Mouse (Mus musculus) kidney, postnatal 0 days (tissue): ENCODE results near the gene Blnk. TPM values are rescaled to one million over a fixed set of nuclear protein-coding genes. Genes with fewer than 3 reads are reported as not detected.

ENCODE experiments used
- ATAC-seq: fragments of 200-750 bp; cut with Nextera tagmentation; replicated peaks from 2 replicates; pipeline ENCODE4 v1.8.0; 2017; ENCODE audit warnings: low read depth, moderate number of reproducible peaks, moderate TSS enrichment, moderate library complexity; ENCODE audit not compliant: low FRiP score
- DNase-seq: peaks from one replicate; pipeline ENCODE4 v3.0.0-alpha.2; 2016; ENCODE audit warnings: low spot score
- H3K27ac ChIP-seq: fragments of 300-500 bp; sonication (generic); 2 replicates; pipeline ENCODE4 v1.5.1; 2014; ENCODE audit warnings: mild to moderate bottlenecking
- H3K27me3 ChIP-seq: fragments of 300-500 bp; sonication (generic); 2 replicates; pipeline ENCODE4 v1.6.1; 2014; ENCODE audit warnings: low read length, mixed read lengths; ENCODE audit not compliant: insufficient read depth
- H3K36me3 ChIP-seq: fragments of 300-500 bp; sonication (generic); 2 replicates; pipeline ENCODE4 v1.6.1; 2014; ENCODE audit warnings: low read length, mixed read lengths; ENCODE audit not compliant: insufficient read depth
- H3K4me1 ChIP-seq: fragments of 300-500 bp; sonication (generic); replicated peaks from 2 replicates; pipeline ENCODE4 v1.6.1; 2014; ENCODE audit warnings: antibody characterized with exemption, low read length, mixed read lengths; ENCODE audit not compliant: insufficient read depth
- H3K4me2 ChIP-seq: fragments of 300-500 bp; sonication (generic); 2 replicates; pipeline ENCODE4 v1.6.1; 2014; ENCODE audit warnings: mild to moderate bottlenecking, low read length, moderate library complexity, mixed read lengths
- H3K4me3 ChIP-seq: fragments of 300-500 bp; sonication (generic); replicated peaks from 2 replicates; pipeline ENCODE4 v1.5.1; 2014; ENCODE audit warnings: low read depth, low read length
- H3K9ac ChIP-seq: fragments of 300-500 bp; sonication (generic); 2 replicates; pipeline ENCODE4 v1.6.1; 2014; ENCODE audit warnings: low read depth, low read length
- H3K9me3 ChIP-seq: fragments of 300-500 bp; sonication (generic); replicated peaks from 2 replicates; pipeline ENCODE4 v1.6.1; 2016; ENCODE audit warnings: low read length, inconsistent platforms, mixed read lengths
- CTCF ChIP-seq: IDR thresholded peaks from 2 replicates; pipeline ENCODE4 v1.5.1; 2016; ENCODE audit warnings: antibody characterized with exemption, low read depth, mild to moderate bottlenecking, moderate library complexity
- WGBS: fragments of 180-500 bp; shearing (Covaris S2); extraction: QIAGEN DNeasy Blood & Tissue Kit; methylation state at CpG from one replicate; pipeline ENCODE4 v1.1.7; 2014; 5-methylcytosine and 5-hydroxymethylcytosine counted together
- polyA plus RNA-seq: library from polyadenylated mRNA; unstranded; fragments of >200 nt; fragmentation: Nextera tagmentation; extraction: Ambion mirVana; gene quantifications from 2 replicates; pipeline ENCODE4 v1.2.1, GENCODE M21; 2015

Gene Blnk
- polyA plus RNA-seq, 1 experiment from 2014 or later = 29.9 TPM

DNA sequence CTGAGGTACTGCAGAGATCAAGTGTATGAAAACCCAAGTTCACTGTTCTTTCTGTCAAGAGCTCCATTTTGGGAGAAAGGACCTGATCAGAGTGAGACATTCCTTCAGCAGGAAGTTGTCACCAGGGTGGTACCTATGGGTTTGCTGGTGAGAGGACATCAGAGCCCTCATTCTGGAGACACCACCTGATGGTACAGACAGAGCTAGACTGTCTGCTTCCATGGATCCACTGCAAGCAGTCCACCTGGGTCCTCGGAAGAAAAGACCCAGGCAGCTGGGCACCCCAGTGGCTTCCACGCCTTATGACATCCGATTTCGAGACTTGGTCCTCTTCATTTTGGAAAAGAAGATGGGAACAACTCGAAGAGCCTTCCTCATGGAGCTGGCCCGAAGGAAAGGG, 34.9 kb upstream of the Blnk start, which contains the start of gene Dntt:
Gene Dntt (plus strand): TSS at position 57 of the 400 bp plus-strand sequence.
- Histone ChIP-seq H3K4me2 (no peak within 1 kb of the TSS), H3K9me3 (no peaks in the 10 kb centered on the region), H3K36me3 (no peaks in the 10 kb centered on the region), H3K4me1 (no peaks in the 10 kb centered on the region), H3K27me3 (no peaks in the 10 kb centered on the region), H3K4me3 (no peak within 1 kb of the TSS), H3K9ac (no peak within 1 kb of the TSS), H3K27ac (no peak within 1 kb of the TSS)
- ATAC-seq (no peak), DNase-seq (no peak)
- no peak for TF ChIP-seq CTCF
- WGBS = 88% methylated on average over 6 of the region's 6 CpGs

DNA sequence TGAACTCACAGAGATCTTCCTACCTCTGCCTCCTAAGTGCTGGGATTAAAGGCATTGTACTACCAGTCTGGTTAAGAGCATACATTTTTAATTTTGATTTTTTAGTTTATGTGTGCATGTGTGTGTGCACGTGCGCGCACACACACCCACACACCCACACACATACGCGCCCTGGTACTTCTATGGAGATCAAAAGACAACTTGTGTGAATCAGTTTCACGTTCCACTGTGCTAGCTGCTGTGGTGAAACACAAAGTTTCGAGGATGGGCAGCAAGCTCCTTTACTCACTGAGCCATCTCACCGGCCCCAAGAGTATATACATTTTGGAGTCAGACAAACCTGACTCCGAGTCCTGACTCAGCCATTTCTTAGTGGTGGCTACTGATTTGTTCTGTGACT, 33.3 kb upstream of the Blnk start:
- Histone ChIP-seq H3K4me2 (no peak overlapping the region), H3K4me3 (no peak overlapping the region), H3K27ac (no peak overlapping the region), H3K36me3 (no peaks in the 10 kb centered on the region), H3K9me3 (no peaks in the 10 kb centered on the region), H3K27me3 (no peaks in the 10 kb centered on the region), H3K9ac (no peak overlapping the region), H3K4me1 (no peaks in the 10 kb centered on the region)
- no peak for ATAC-seq
- no peak for DNase-seq
- 93% methylated on average over 9 of the region's 9 CpGs for WGBS
- no peak for TF ChIP-seq CTCF

DNA sequence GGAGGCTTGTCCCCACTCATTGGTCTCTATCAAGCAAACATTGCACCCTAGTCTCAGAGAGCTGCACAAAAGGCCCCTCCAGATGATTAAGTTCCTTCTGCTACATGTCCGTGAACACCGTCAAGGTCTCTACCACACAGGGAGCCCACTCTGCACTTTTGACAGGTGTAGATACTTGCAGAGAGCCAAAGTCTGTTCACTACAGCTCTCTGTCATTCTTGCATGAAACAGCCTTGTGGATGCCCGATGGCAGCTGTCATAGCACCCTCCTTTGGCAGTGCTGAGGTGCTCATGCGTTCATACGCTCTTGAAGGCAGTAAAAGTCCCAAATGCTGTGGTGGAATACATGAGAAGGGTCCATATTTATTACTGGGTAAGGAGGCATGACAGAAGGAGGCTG, 32.7 kb upstream of the Blnk start:
- ATAC-seq (no peak), DNase-seq (no peak)
- Histone ChIP-seq H3K36me3 (no peaks in the 10 kb centered on the region), H3K27me3 (no peaks in the 10 kb centered on the region), H3K4me2 (no peak overlapping the region), H3K4me3 (no peak overlapping the region), H3K27ac (no peak overlapping the region), H3K9ac (no peak overlapping the region), H3K9me3 (no peaks in the 10 kb centered on the region), H3K4me1 (no peaks in the 10 kb centered on the region)
- 89% methylated on average over 5 of the region's 5 CpGs for WGBS
- TF ChIP-seq CTCF = no peak

DNA sequence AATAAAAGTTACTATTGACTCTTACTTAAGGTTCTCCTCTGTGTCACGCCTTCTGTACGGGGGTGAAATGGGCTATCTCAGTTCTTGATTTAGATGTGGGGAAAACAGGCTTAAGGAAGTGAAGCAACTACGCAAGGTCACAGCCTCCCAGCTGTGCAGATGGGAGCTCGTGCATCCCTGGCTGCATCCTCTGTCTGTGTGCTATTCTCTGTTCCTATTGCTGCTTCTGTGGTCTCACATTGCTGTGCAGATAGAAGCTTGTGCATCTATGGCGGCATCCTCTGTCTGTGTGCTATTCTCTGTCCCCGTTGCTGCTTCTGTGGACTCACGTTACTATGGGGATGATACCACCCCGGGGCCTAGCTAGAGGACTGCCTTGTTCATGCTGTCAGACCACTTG, 32.2 kb upstream of the Blnk start:
- no peak overlapping the region for H3K4me2 ChIP-seq
- DNase-seq (no peak), ATAC-seq (no peak)
- TF ChIP-seq CTCF = no peak
- 87% methylated on average over 8 of the region's 8 CpGs for WGBS
- no peaks in the 10 kb centered on the region for H3K27me3 ChIP-seq
- H3K9ac ChIP-seq = no peak overlapping the region
- H3K4me1 ChIP-seq = no peaks in the 10 kb centered on the region
- no peaks in the 10 kb centered on the region for H3K36me3 ChIP-seq
- no peak overlapping the region for H3K27ac ChIP-seq
- H3K9me3 ChIP-seq = no peaks in the 10 kb centered on the region
- no peak overlapping the region for H3K4me3 ChIP-seq

DNA sequence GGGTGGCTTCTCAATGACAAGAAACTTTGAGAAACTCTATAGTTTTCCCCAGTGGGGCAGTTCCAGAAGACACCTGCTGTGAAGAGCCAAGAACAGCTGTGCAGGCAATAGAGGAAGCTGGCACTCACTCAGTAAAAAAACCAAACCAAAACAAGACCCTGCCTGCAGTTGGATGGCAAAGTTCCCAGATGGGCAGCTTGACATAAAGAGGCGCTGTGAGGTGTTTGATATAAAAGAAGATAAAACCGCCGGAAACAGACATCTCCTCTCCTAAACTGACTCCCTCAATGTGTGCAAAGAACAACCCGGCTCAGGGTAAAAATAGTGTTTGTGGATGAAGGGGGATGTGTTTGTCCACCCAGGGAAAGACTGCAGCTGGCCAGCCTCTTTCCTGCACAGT, 27.9 kb upstream of the Blnk start:
- H3K27ac ChIP-seq = no peak overlapping the region
- no peak for ATAC-seq
- 72% methylated on average over 4 of the region's 4 CpGs for WGBS
- no peak overlapping the region for H3K4me2 ChIP-seq
- no peak for DNase-seq
- H3K4me3 ChIP-seq = no peak overlapping the region
- no peaks in the 10 kb centered on the region for H3K36me3 ChIP-seq
- no peak overlapping the region for H3K9ac ChIP-seq
- H3K9me3 ChIP-seq = no peaks in the 10 kb centered on the region
- no peaks in the 10 kb centered on the region for H3K4me1 ChIP-seq
- H3K27me3 ChIP-seq = no peaks in the 10 kb centered on the region
- no peak for TF ChIP-seq CTCF

DNA sequence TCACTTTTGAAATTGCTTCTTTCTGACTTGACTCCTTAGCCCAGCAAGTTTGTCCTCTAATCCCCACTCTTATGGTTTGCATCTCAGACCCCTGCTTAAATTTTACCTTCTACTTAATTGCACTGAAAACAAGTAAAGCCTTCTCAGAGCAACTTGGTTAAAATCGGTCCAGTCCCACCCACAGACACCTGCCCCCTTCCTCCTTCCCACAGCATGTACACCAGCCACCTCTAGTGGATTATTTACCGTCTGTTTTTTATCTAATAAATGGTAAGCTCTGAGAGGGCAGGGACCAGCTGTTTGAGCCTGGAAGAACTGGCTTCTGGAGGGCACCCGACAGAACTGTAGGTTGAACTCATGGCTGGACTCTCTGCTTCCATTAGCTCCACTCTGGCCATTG, 26.2 kb upstream of the Blnk start:
- Histone ChIP-seq H3K27me3 (no peaks in the 10 kb centered on the region), H3K4me1 (0 out of 2 replicates have a peak, but pooled peaks cover 2% of the 10 kb centered on the region), H3K36me3 (no peaks in the 10 kb centered on the region), H3K9me3 (no peaks in the 10 kb centered on the region), H3K9ac (no peak overlapping the region), H3K27ac (no peak overlapping the region), H3K4me3 (no peak overlapping the region), H3K4me2 (no peak overlapping the region)
- TF ChIP-seq CTCF = no peak
- ATAC-seq (no peak), DNase-seq (no peak)
- 67% methylated on average over 3 of the region's 3 CpGs for WGBS

DNA sequence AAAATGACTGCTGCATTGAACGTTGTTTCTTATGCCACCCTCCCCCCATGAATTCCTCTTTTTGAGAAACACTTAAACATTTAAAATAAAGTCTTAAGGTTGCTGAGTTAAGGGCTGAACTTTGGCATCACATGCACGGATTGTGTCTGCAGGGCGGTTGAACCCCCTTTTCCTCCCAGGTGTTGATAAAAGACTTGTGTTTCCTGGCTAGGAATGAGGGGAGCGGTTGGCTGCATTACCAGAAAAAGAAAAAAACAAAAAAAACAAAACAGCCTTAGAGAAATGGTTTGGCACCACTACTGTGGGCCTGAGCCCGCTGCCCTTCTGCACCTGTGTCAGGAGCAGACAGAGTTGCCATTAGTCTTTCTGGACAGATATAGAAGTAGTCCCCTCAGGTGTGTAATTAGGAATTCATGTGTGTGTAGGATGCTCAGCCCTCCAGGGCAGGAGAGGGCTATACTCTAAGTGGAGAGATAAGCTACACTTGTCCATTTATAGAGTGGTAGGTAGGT, 24.9 kb upstream of the Blnk start:
- no peak for TF ChIP-seq CTCF
- Histone ChIP-seq H3K9me3 (no peaks in the 10 kb centered on the region), H3K27ac (no peak overlapping the region), H3K4me3 (no peak overlapping the region), H3K9ac (no peak overlapping the region), H3K27me3 (no peaks in the 10 kb centered on the region), H3K4me2 (no peak overlapping the region), H3K4me1 (0 out of 2 replicates have a peak, but pooled peaks cover 2% of the 10 kb centered on the region), H3K36me3 (no peaks in the 10 kb centered on the region)
- ATAC-seq (no peak), DNase-seq (no peak)
- 79% methylated on average over 5 of the region's 5 CpGs for WGBS
